Mouse (Mus musculus) liver, postnatal 0 days (tissue): ENCODE results near the gene Cntn5.

Experiments used
- CTCF ChIP-seq: sonication (generic); IDR thresholded peaks from 2 replicates; pipeline ENCODE4 v1.5.1; 2016; ENCODE audit warnings: antibody characterized with exemption, low read depth
- EP300 ChIP-seq: IDR thresholded peaks from 2 replicates; pipeline ENCODE4 v1.6.1; 2016; ENCODE audit warnings: antibody characterized with exemption, low read depth, mild to moderate bottlenecking

- TF ChIP-seq EP300 (no peak), CTCF (no peak)
Observed at GRCm38 (mm10) chr9:9682348-9682884, 1222.2 kb downstream of the Cntn5 start.
